Mouse (Mus musculus) intestine, embryonic 16.5 days (tissue): Measurements from ENCODE around the gene Usp11. TPM values are rescaled to one million over a fixed set of nuclear protein-coding genes. Genes with fewer than 3 reads are reported as not detected.

Experiments
- ATAC-seq: fragments of 200-750 bp; cut with Nextera tagmentation; 2 replicates; pipeline ENCODE4 v1.8.0; 2017; ENCODE audit warnings: moderate TSS enrichment, moderate library complexity
- H3K27ac ChIP-seq: fragments of 300-500 bp; sonication (generic); 2 replicates; pipeline ENCODE4 v1.5.1; 2014; ENCODE audit warnings: mild to moderate bottlenecking, low read length
- H3K27me3 ChIP-seq: fragments of 300-500 bp; sonication (generic); replicated peaks from 2 replicates; pipeline ENCODE4 v1.6.1; 2014; ENCODE audit warnings: low read length, control low read depth, mixed read lengths; ENCODE audit not compliant: control insufficient read depth, insufficient read depth
- H3K36me3 ChIP-seq: fragments of 300-500 bp; sonication (generic); 2 replicates; pipeline ENCODE4 v1.6.1; 2014; ENCODE audit warnings: low read length, control low read depth; ENCODE audit not compliant: control insufficient read depth, insufficient read depth
- H3K4me1 ChIP-seq: fragments of 300-500 bp; sonication (generic); 2 replicates; pipeline ENCODE4 v1.6.1; 2014; ENCODE audit warnings: low read length, control low read depth, mixed read lengths; ENCODE audit not compliant: control insufficient read depth, insufficient read depth
- H3K4me2 ChIP-seq: fragments of 300-500 bp; sonication (generic); 2 replicates; pipeline ENCODE4 v1.6.1; 2014; ENCODE audit warnings: low read depth, low read length, control low read depth
- H3K4me3 ChIP-seq: fragments of 300-500 bp; sonication (generic); 2 replicates; pipeline ENCODE4 v1.5.1; 2014; ENCODE audit warnings: mild to moderate bottlenecking, low read length
- H3K9ac ChIP-seq: fragments of 300-500 bp; sonication (generic); 2 replicates; pipeline ENCODE4 v1.6.1; 2014; ENCODE audit warnings: low read depth, low read length
- H3K9me3 ChIP-seq: fragments of 300-500 bp; sonication (generic); 2 replicates; pipeline ENCODE4 v1.6.1; 2016; ENCODE audit warnings: low read length, control low read depth; ENCODE audit not compliant: control insufficient read depth
- WGBS: fragments of 180-500 bp; shearing (Covaris S2); extraction: QIAGEN DNeasy Blood & Tissue Kit; methylation state at CpG from one replicate; pipeline ENCODE4 v1.1.7; 2014; 5-methylcytosine and 5-hydroxymethylcytosine counted together
- polyA plus RNA-seq: library from polyadenylated mRNA; unstranded; fragments of >200 nt; fragmentation: Nextera tagmentation; extraction: Ambion mirVana; gene quantifications from 2 replicates; pipeline ENCODE4 v1.2.1, GENCODE M21; 2015

Usp11 gene
- 25.6 and 27.6 TPM in 2 replicates for polyA plus RNA-seq

DNA sequence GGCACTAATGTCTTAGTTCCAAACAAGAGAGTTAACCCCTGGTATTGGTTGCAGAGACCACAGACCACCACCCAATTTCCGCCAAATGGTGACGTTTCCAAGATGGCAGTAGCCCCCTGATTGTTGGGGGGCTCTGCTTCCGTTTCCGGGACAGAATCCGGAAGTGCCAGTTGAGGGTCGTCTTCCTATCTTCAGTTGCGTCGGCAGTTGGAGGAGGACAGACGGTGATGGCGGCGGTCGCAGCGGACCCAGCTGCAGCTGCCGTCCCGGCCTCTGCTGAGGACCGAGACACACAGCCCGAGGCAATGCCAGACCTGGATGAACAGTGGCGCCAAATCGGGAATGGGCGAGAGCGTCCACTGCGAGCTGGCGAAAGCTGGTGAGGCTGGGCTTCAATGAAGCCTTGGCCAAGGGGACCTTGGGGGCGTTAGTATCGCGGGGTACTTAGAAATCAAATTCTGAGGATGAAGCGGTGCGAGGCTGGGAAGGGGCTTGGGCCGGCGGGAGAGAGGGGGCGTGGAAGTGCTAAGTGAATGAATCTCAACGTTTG is at the start of gene Usp11:
Gene Usp11 (plus strand): TSS at position 166 of the 550 bp plus-strand sequence.
- Histone ChIP-seq H3K4me1 (no peaks in the 10 kb centered on the region), H3K4me3 (peak within 1 kb of the TSS; percentile 61), H3K4me2 (peak within 1 kb of the TSS; percentile 42), H3K27me3 (no peaks in the 10 kb centered on the region), H3K9ac (peak within 1 kb of the TSS; percentile 74), H3K27ac (peak within 1 kb of the TSS; percentile 90), H3K36me3 (no peaks in the 10 kb centered on the region), H3K9me3 (no peaks in the 10 kb centered on the region)
- WGBS: 14% methylated on average over 31 of the region's 32 CpGs
- no peak for ATAC-seq

DNA sequence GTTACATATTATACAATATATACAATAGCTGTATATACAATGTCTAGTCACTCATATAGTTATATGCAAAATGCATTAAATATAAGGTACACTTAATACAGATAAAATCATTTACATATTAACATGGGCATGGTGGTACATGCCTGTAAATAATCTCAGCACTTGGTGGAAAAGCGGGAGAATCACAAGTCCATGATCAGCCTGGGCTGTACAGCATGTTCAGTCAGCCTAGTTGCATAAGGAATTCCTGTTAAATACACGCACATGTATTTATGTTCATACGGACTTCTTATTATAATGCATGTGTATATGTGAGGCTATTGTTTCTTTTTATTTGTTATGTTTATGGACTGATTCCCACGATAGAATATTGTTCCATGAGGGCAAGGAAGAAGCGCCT is 46.1 kb upstream of the Usp11 start:
- no peaks in the 10 kb centered on the region for H3K4me1 ChIP-seq
- ATAC-seq: 0 out of 2 replicates have a peak, but pooled peaks have one; percentile 1
- WGBS: 21% methylated on average over 5 of the region's 5 CpGs

DNA sequence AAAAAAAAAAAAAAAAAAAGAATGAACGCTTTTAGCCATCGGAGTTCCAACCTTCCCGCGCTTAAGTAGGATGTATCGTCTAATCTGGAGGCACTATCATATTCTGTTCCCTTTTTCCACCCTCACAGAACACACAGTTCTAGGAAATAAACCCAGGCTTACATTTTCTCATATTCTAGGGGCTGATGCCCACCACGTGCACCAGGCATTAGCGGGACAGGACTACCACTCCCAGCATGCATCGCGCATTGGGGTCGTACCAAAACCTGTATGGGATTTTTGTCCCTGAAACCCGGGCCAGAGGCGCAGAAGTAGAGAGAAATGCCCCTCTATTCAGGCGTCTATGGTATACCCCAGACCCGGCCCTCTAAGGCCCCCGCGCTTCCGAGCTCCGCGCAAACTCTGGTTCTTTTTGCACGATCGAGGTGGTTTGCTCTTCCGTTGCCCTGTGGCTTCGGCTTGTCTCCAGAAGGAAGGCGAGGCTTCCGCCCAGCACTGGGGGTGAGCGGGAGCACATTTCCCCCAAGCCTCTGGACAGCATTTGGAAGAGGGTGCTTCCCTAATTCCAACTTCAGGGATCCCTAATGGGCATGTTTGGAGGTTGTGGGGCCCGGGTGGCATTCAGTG is 45.6 kb upstream of the Usp11 start, which contains the start of gene Uba1:
Gene Uba1 (plus strand): TSS at position 301 of the 627 bp plus-strand sequence.
- Histone ChIP-seq H3K4me1 (no peaks in the 10 kb centered on the region), H3K4me3 (peak within 1 kb of the TSS; percentile 61), H3K27ac (peak within 1 kb of the TSS; percentile 65; the same call in 1 of the 2 replicates), H3K4me2 (peak within 1 kb of the TSS; percentile 70), H3K9me3 (no peaks in the 10 kb centered on the region), H3K27me3 (no peaks in the 10 kb centered on the region), H3K9ac (peak within 1 kb of the TSS; percentile 69), H3K36me3 (no peaks in the 10 kb centered on the region)
- 14% methylated on average over 27 of the region's 27 CpGs for WGBS
- ATAC-seq: peak; percentile 86

More for the DNA sequence above, 46.1 kb upstream of the Usp11 start:
- Histone ChIP-seq H3K36me3 (no peaks in the 10 kb centered on the region), H3K27ac (no peak overlapping the region), H3K9me3 (no peaks in the 10 kb centered on the region), H3K27me3 (no peaks in the 10 kb centered on the region), H3K4me3 (peak overlapping the region; percentile 61), H3K4me2 (peak overlapping the region; percentile 48), H3K9ac (no peak overlapping the region)

DNA sequence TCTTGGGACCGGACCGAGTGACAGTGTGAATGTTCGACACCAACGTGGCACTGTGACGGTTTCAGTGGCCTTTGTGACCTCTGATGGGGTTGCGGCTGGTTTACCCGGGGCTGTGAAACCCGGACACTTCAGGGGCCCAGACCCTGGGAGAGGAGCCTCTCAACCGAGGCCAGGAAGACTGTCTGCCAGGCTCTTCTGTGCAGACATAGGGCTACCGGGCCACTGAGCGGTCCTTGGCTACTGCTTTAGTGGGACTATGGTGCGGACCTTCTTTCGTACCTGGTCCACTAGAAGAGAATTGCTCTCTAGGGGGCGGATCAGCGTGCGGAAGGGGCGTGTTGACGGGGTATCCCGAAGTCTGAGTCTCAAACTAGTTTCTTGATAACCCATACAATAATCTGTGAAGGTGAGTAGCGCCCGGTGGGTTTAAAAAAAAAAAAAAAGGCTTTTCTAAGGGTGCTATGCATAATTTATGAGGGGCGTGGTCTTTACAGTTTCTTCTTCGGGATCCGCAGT is 44.8 kb upstream of the Usp11 start:
- Histone ChIP-seq H3K9ac (peak overlapping the region; percentile 69), H3K27me3 (no peaks in the 10 kb centered on the region), H3K9me3 (no peaks in the 10 kb centered on the region), H3K4me3 (peak overlapping the region; percentile 61), H3K27ac (peak overlapping the region; percentile 65; the same call in 1 of the 2 replicates), H3K4me2 (peak overlapping the region; percentile 70), H3K4me1 (no peaks in the 10 kb centered on the region), H3K36me3 (no peaks in the 10 kb centered on the region)
- peak; percentile 14 for ATAC-seq
- 14% methylated on average over 24 of the region's 24 CpGs for WGBS

DNA sequence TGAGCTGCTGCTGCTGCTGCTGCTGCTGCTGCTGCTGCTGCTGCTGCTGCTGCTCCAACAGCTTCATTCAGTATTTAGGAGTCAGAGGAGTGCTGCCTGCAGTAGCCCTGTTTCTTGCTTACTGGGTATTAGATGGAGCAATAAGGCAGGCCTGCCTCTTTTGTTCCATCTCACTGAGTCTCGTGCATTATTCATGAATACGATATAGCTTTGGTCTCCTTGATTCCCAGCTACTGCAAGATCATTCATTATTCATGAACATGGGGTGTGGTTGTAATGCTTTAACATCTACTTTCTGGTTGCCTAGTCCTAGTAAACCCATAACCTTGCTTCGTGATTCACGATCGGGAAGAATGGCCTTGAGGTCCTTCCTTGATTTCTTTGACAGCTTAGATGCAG is 41.4 kb upstream of the Usp11 start:
- Histone ChIP-seq H3K27ac (no peak overlapping the region; the same call in 1 of the 2 replicates), H3K4me2 (no peak overlapping the region), H3K27me3 (no peaks in the 10 kb centered on the region), H3K9me3 (no peaks in the 10 kb centered on the region), H3K4me3 (no peak overlapping the region), H3K9ac (no peak overlapping the region), H3K4me1 (no peaks in the 10 kb centered on the region), H3K36me3 (no peaks in the 10 kb centered on the region)
- WGBS: 29% methylated on average over 5 of the region's 5 CpGs
- no peak; the same call in 1 of the 2 replicates for ATAC-seq

DNA sequence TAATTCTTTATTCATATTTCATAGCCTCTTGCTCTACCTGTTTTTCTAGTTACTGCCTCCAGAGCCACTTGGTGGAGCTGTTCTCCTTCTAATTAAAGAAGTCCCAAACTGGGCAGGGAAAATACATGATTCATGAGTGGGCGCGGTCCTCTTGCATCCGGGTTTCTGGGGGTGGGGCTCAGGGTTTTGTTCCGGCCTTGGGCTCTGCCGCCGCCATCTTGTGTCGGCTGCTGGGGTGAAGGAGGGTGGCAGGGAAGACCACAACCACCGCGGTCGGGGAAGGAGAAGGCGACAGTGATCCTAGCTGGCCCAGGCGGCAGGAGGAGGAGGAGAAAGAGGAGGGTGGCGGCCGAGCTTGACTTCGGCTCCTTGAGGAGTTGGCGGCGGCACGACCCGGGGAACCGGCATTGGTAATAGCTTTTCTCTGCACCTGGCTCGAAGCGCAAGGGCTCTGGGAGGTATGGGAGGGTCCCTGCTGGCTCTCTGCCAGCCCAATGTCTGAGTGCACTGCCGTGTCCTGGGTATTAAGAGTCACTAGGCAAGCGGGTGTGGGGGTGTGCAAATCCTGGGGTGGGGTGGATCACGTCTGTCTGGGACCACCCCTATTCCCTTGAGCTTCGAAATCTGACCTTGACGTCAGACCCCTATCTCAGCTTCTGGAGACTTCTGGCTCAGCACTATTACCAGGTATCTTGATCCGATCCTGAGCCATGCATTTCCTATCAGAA is 40.8 kb upstream of the Usp11 start:
- WGBS: 14% methylated on average over 27 of the region's 28 CpGs
- peak; percentile 84 for ATAC-seq
- H3K9me3 ChIP-seq: no peaks in the 10 kb centered on the region
- H3K9ac ChIP-seq: peak overlapping the region; percentile 84
- H3K36me3 ChIP-seq: no peaks in the 10 kb centered on the region
- H3K27me3 ChIP-seq: no peaks in the 10 kb centered on the region
- peak overlapping the region; percentile 64 for H3K4me3 ChIP-seq
- H3K4me2 ChIP-seq: peak overlapping the region; percentile 62
- peak overlapping the region; percentile 68 for H3K27ac ChIP-seq
- H3K4me1 ChIP-seq: no peaks in the 10 kb centered on the region

DNA sequence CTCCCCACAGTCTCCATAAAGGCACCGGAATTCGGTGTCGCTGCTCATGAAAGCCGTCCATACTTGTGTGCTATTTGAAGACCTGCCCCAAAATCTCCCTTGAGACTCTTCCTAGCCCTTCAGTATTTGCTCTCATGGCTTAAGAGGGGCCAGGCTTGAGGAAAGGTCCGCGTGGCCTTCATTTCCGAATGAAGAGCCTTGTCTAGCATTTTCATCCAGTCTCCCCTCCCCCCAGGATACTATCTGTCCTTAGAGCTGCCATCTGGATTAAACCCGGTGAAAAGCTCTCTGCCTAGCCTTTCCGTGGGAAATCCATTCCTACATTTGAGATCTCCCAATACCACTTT is 40.3 kb upstream of the Usp11 start:
- 14% methylated on average over 9 of the region's 9 CpGs for WGBS
- peak overlapping the region; percentile 62 for H3K4me2 ChIP-seq
- ATAC-seq: peak; percentile 14; the same call in 1 of the 2 replicates
- H3K4me3 ChIP-seq: peak overlapping the region; percentile 64
- no peaks in the 10 kb centered on the region for H3K9me3 ChIP-seq
- H3K27me3 ChIP-seq: no peaks in the 10 kb centered on the region
- peak overlapping the region; percentile 84 for H3K9ac ChIP-seq
- H3K4me1 ChIP-seq: no peaks in the 10 kb centered on the region
- H3K36me3 ChIP-seq: 0 out of 2 replicates have a peak, but pooled peaks cover 2% of the 10 kb centered on the region
- H3K27ac ChIP-seq: peak overlapping the region; percentile 68

DNA sequence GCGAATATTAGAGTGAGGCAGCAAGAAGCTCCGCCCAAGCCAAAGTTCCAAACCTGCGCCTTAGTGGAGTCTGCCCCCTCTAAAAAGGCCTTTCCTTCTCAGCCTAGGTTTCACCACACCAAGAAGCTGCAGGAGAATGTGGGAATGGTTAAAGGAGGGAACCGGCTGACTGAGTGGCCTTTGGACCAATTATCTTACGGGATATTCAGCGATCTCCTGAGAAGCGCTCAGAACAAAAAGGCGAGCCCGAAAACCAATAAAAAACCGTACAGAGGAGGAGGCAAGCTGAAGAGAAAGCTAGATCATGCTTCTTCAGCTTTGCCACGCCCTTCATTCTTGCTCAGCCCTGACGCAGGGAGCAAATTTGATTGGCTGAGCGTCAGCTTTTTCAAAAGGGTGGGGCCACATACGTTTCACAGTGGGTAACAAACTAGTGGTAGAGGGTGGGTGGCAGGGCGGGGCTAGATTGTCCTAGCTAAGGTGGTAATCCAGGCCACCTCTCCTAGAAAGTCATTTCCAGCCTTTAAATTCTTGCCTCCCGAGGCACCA is 16.1 kb upstream of the Usp11 start, which contains the start of gene Cdk16:
Gene Cdk16 (plus strand): TSS at position 436 of the 549 bp plus-strand sequence.
- Histone ChIP-seq H3K4me2 (peak within 1 kb of the TSS; percentile 70), H3K36me3 (no peaks in the 10 kb centered on the region), H3K4me1 (no peaks in the 10 kb centered on the region), H3K27me3 (no peaks in the 10 kb centered on the region), H3K4me3 (peak within 1 kb of the TSS; percentile 70), H3K27ac (peak within 1 kb of the TSS; percentile 94), H3K9ac (peak within 1 kb of the TSS; percentile 84), H3K9me3 (no peaks in the 10 kb centered on the region)
- WGBS: 12% methylated on average over 16 of the region's 16 CpGs
- peak; percentile 95 for ATAC-seq
